Mouse (Mus musculus) thymus, adult 2 months (tissue): ENCODE data around the gene Tgfa.

Experiments
- CTCF ChIP-seq: fragments of 200-500 bp; IDR thresholded peaks from 2 replicates; pipeline ENCODE4 v1.5.1; 2012; ENCODE audit warnings: mild to moderate bottlenecking, control low read depth, low read length, moderate library complexity, borderline replicate concordance; ENCODE audit not compliant: control insufficient read depth, poor library complexity, insufficient read depth; ENCODE audit errors: extremely low read depth
- POLR2A ChIP-seq: fragments of 200-500 bp; IDR thresholded peaks from 2 replicates; pipeline ENCODE4 v1.6.1; 2012; ENCODE audit warnings: mild to moderate bottlenecking, low read length, control low read depth, moderate library complexity; ENCODE audit not compliant: control insufficient read depth, poor library complexity, insufficient read depth; ENCODE audit errors: extremely low read depth

DNA sequence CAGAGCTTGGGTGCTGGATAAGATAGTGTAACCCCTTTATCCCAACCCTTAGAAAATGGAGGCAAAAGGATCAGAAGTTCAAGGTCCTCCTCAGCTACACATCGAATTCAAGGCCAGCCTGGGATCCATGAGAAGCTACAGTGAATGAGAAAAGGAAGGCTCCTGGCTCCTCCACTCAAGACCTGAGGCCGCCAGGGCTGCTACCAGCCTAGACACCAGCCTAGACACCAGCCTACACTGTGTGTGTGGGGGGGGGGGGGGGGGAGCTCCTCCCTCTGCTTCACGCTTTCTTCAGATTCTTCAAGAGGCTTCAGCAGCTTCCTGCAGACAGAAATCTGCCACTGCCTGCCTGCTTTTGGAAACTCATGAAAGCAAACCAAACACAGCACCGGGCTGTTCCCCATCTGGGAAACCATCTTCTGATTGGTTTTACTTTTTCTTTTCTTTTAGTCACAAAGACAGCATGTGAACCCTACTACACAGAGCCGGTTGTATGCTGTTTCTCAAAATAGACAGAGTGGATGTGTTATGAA lies 127.1 kb downstream of the Tgfa start:
- TF ChIP-seq CTCF (no peak), POLR2A (no peak)
